Mouse (Mus musculus) heart, embryonic 10.5 days (tissue): ENCODE results near the gene Mgp. TPM values are rescaled to one million over a fixed set of nuclear protein-coding genes. Genes with fewer than 3 reads are reported as not detected.

Source experiments
- DNase-seq: peaks from one replicate; pipeline ENCODE4 v3.0.0-alpha.2; 2017; ENCODE audit warnings: low spot score
- H3K27ac ChIP-seq: fragments of 300-500 bp; sonication (generic); 2 replicates; pipeline ENCODE4 v1.5.1; 2016; ENCODE audit warnings: mild to moderate bottlenecking
- H3K27me3 ChIP-seq: fragments of 300-500 bp; sonication (generic); 2 replicates; pipeline ENCODE4 v1.6.1; 2016; ENCODE audit warnings: mild to moderate bottlenecking; ENCODE audit not compliant: poor library complexity, insufficient read depth, severe bottlenecking
- H3K36me3 ChIP-seq: fragments of 300-500 bp; sonication (generic); 2 replicates; pipeline ENCODE4 v1.6.1; 2016; ENCODE audit warnings: mild to moderate bottlenecking, moderate library complexity
- H3K4me1 ChIP-seq: fragments of 300-500 bp; sonication (generic); 2 replicates; pipeline ENCODE4 v1.6.1; 2016; ENCODE audit warnings: mild to moderate bottlenecking
- H3K4me3 ChIP-seq: fragments of 300-500 bp; sonication (generic); 2 replicates; pipeline ENCODE4 v1.5.1; 2016; ENCODE audit warnings: mild to moderate bottlenecking, moderate library complexity
- H3K9me3 ChIP-seq: fragments of 300-500 bp; sonication (generic); 2 replicates; pipeline ENCODE4 v1.6.1; 2016; ENCODE audit warnings: mild to moderate bottlenecking, moderate library complexity
- WGBS: fragments of 180-500 bp; shearing (Covaris S2); methylation state at CpG from one replicate; pipeline ENCODE4 v1.1.7; 2016; 5-methylcytosine and 5-hydroxymethylcytosine counted together
- polyA plus RNA-seq: library from polyadenylated mRNA; unstranded; fragments of >200 nt; fragmentation: Nextera tagmentation; extraction: Ambion mirVana; gene quantifications from 2 replicates; pipeline ENCODE4 v1.2.1, GENCODE M21; 2016

The Mgp gene
- 10.7 and 12.2 TPM in 2 replicates for polyA plus RNA-seq

DNA sequence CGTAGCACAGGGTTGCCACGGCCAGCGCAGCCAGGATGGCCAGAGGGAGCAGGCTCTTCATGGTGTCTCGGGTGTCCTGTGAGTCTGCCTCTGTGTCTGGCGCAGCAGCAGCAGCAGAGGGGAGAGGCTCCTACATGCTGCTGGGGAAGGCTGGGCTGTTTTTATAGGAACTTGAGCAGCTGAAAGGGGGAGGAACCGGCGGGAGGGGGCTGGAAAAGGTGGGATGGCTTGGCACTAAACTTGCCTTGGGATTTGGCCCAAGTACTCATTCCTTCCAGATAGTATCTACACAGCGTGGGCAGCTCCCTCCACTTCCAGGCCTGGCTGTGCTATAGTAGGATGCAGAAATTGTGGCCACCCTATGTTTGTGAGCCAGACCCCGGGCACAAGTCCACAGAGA, at the start of gene Mgp:
Gene Mgp, minus strand, starts transcription at position 154 of the 400 bp plus-strand sequence.
- no peaks in the 10 kb centered on the region for H3K9me3 ChIP-seq
- 36% methylated on average over 9 of the region's 9 CpGs for WGBS
- no peaks in the 10 kb centered on the region for H3K27me3 ChIP-seq
- peak within 1 kb of the TSS; percentile 16; the same call in 1 of the 2 replicates for H3K4me3 ChIP-seq
- DNase-seq: no peak
- peaks cover 16% of the 10 kb centered on the region for H3K4me1 ChIP-seq
- H3K36me3 ChIP-seq: no peaks in the 10 kb centered on the region
- H3K27ac ChIP-seq: peak within 1 kb of the TSS; percentile 70

DNA sequence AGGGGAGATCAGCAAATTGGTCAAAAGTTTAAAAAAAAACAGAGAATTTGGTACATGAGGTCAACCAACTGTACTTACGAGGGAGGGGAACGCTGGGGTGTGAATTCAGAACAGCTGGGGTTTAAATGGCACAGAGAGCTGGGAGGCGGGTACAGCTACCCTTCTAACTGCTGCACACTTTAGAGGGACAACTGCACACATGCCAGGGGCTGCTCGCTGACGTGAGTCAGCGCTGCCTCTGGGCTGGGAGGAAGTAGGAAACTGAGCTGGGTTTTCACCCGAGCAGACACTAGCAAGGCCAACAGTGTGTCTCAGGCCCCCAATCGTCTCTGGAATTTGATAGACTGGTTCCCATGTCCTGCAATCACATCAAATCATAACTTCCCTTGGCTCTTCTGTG, 49.4 kb upstream of the Mgp start:
- no peak for DNase-seq
- Histone ChIP-seq H3K36me3 (peaks cover 15% of the 10 kb centered on the region; the same call in 1 of the 2 replicates), H3K27ac (peak overlapping the region; percentile 42; the same call in 1 of the 2 replicates), H3K9me3 (no peaks in the 10 kb centered on the region), H3K27me3 (no peaks in the 10 kb centered on the region), H3K4me1 (peaks cover 13% of the 10 kb centered on the region), H3K4me3 (no peak overlapping the region)
- WGBS: 67% methylated on average over 8 of the region's 8 CpGs

- no peak within 1 kb of the TSS for H3K27ac ChIP-seq
- H3K4me1 ChIP-seq: peaks cover 15% of the 10 kb centered on the region
- DNase-seq: no peak
- no peaks in the 10 kb centered on the region for H3K9me3 ChIP-seq
- peaks cover 15% of the 10 kb centered on the region; the same call in 1 of the 2 replicates for H3K36me3 ChIP-seq
- no peak within 1 kb of the TSS for H3K4me3 ChIP-seq
- 91% methylated on average over 8 of the region's 8 CpGs for WGBS
- H3K27me3 ChIP-seq: no peaks in the 10 kb centered on the region
Observed at GRCm38 (mm10) chr6:136923532-136923931, 47.9 kb upstream of the Mgp start, which contains the start of gene Pde6h. Pde6h (plus strand) TSS chr6:136923832.

- Histone ChIP-seq H3K36me3 (peaks cover 15% of the 10 kb centered on the region; the same call in 1 of the 2 replicates), H3K4me3 (no peak overlapping the region), H3K9me3 (no peaks in the 10 kb centered on the region), H3K27ac (no peak overlapping the region), H3K27me3 (no peaks in the 10 kb centered on the region), H3K4me1 (peaks cover 20% of the 10 kb centered on the region)
- no peak for DNase-seq
- WGBS: 86% methylated on average over 7 of the region's 7 CpGs
Observed at GRCm38 (mm10) chr6:136922871-136923270, 47.2 kb upstream of the Mgp start.

DNA sequence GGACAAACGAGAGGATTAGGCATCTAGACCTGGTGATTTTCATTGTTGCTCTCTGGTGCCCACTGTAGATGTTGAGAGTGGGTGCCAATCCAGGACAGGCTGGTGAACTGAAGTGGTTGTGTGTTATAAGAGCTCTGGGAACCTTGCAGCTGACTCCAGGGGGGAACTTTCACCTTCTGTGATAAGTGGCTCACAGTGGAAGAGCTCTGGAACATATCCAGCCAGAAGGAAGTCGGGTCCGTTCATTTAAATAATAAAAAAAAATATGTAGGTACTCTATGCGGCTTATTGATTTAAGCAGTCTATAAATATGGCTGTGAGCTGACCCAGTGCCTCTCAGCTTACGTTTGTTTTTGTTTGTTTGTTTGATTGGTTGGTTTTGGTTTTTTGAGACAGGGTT, 46.5 kb upstream of the Mgp start, which contains the start of gene Erp27:
Gene Erp27, minus strand, starts transcription at position 101 of the 400 bp plus-strand sequence.
- Histone ChIP-seq H3K27ac (0 out of 2 replicates have a peak within 1 kb of the TSS, but pooled peaks have one; percentile 62), H3K27me3 (no peaks in the 10 kb centered on the region), H3K9me3 (no peaks in the 10 kb centered on the region), H3K4me1 (peaks cover 20% of the 10 kb centered on the region), H3K36me3 (peaks cover 15% of the 10 kb centered on the region; the same call in 1 of the 2 replicates), H3K4me3 (no peak within 1 kb of the TSS)
- DNase-seq: no peak
- 75% methylated on average over 5 of the region's 5 CpGs for WGBS

GRCm38 (mm10) chr6:136921601-136922000, 46.0 kb upstream of the Mgp start:
- H3K4me3 ChIP-seq: no peak overlapping the region
- no peak overlapping the region for H3K27ac ChIP-seq
- H3K36me3 ChIP-seq: peaks cover 15% of the 10 kb centered on the region; the same call in 1 of the 2 replicates
- peaks cover 20% of the 10 kb centered on the region for H3K4me1 ChIP-seq
- no peaks in the 10 kb centered on the region for H3K27me3 ChIP-seq
- no peaks in the 10 kb centered on the region for H3K9me3 ChIP-seq
- no peak for DNase-seq
- WGBS: 72% methylated on average over 7 of the region's 7 CpGs

GRCm38 (mm10) chr6:136920320-136921257, 45.0 kb upstream of the Mgp start:
- H3K36me3 ChIP-seq: peaks cover 12% of the 10 kb centered on the region; the same call in 1 of the 2 replicates

GRCm38 (mm10) chr6:136917885-136918284, 42.3 kb upstream of the Mgp start:
- Histone ChIP-seq H3K27me3 (no peaks in the 10 kb centered on the region), H3K36me3 (peaks cover 2% of the 10 kb centered on the region; the same call in 1 of the 2 replicates), H3K9me3 (no peaks in the 10 kb centered on the region), H3K27ac (no peak overlapping the region), H3K4me3 (no peak overlapping the region), H3K4me1 (peaks cover 31% of the 10 kb centered on the region)
- no peak for DNase-seq
- 14% methylated on average over 2 of the region's 2 CpGs for WGBS

More at GRCm38 (mm10) chr6:136920320-136921257, 45.0 kb upstream of the Mgp start:
- Histone ChIP-seq H3K9me3 (no peaks in the 10 kb centered on the region), H3K4me1 (peaks cover 22% of the 10 kb centered on the region), H3K27ac (peak overlapping the region; percentile 62; the same call in 1 of the 2 replicates), H3K4me3 (no peak overlapping the region), H3K27me3 (no peaks in the 10 kb centered on the region)
- WGBS: 38% methylated on average over 16 of the region's 16 CpGs
- DNase-seq: peak; percentile 86

GRCm38 (mm10) chr6:136915721-136916395, 40.2 kb upstream of the Mgp start:
- no peaks in the 10 kb centered on the region for H3K36me3 ChIP-seq
- DNase-seq: no peak
- WGBS: 83% methylated on average over 8 of the region's 8 CpGs

GRCm38 (mm10) chr6:136914234-136914633, 38.6 kb upstream of the Mgp start:
- H3K9me3 ChIP-seq: no peaks in the 10 kb centered on the region
- H3K4me3 ChIP-seq: no peak overlapping the region
- DNase-seq: no peak
- no peaks in the 10 kb centered on the region for H3K36me3 ChIP-seq
- H3K27ac ChIP-seq: no peak overlapping the region
- H3K27me3 ChIP-seq: no peaks in the 10 kb centered on the region
- H3K4me1 ChIP-seq: peaks cover 22% of the 10 kb centered on the region
- WGBS: 95% methylated on average over 6 of the region's 6 CpGs

More at GRCm38 (mm10) chr6:136915721-136916395, 40.2 kb upstream of the Mgp start:
- Histone ChIP-seq H3K27me3 (no peaks in the 10 kb centered on the region), H3K4me1 (peaks cover 27% of the 10 kb centered on the region), H3K4me3 (no peak overlapping the region), H3K9me3 (no peaks in the 10 kb centered on the region), H3K27ac (0 out of 2 replicates have a peak overlapping the region, but pooled peaks have one; percentile 25)

GRCm38 (mm10) chr6:136913384-136914126, 37.9 kb upstream of the Mgp start:
- no peaks in the 10 kb centered on the region for H3K9me3 ChIP-seq
- peak overlapping the region; percentile 42 for H3K4me3 ChIP-seq
- H3K27ac ChIP-seq: peak overlapping the region; percentile 67
- H3K36me3 ChIP-seq: no peaks in the 10 kb centered on the region
- peaks cover 22% of the 10 kb centered on the region for H3K4me1 ChIP-seq
- 21% methylated on average over 18 of the region's 18 CpGs for WGBS
- H3K27me3 ChIP-seq: no peaks in the 10 kb centered on the region
- DNase-seq: no peak

DNA sequence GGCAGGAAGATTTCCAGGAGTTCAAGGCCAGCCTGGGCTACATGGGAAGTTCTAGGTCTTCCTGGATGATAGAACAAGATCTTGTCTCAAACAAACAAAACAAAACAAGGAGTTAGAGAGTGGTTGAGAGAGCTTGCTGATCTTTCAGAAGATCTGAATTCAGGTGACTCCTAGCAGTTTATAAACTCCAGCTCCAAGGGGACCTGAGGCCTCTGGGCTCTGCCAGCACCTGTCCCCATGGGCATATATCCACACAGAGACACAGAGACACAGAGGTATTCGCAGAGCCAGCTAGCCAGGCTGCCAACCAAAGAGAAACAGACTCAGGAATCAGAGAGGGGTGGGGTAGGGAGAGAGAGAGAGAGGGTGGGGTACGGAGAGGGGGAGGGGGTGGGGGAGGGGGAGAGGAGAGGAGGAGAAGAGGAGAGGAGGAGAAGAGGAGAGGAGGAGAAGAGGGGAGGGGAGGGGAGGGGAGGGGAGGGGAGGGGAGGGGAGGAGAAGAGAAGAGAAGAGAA, 37.2 kb upstream of the Mgp start:
- no peak overlapping the region for H3K27ac ChIP-seq
- peaks cover 16% of the 10 kb centered on the region for H3K4me1 ChIP-seq
- H3K36me3 ChIP-seq: no peaks in the 10 kb centered on the region
- DNase-seq: no peak
- H3K9me3 ChIP-seq: no peaks in the 10 kb centered on the region
- WGBS: 87% methylated on average over 1 of the region's 2 CpGs
- H3K4me3 ChIP-seq: no peak overlapping the region
- no peaks in the 10 kb centered on the region for H3K27me3 ChIP-seq
